Mouse (Mus musculus): ENCODE measurements around the gene Plekhs1.
A peak's percentile ranks its signal among the peaks of the same experiment; 100 is the strongest.
"Not testable (repeated sequence)": the region's sequence is repeated elsewhere in the genome, so short reads cannot be mapped to it uniquely, and the experiment has no call there.

Gene Plekhs1

GRCm38 (mm10) chr19:56459154-56460050, 2.0 kb upstream of the Plekhs1 start:
- DNase-seq = no peak

GRCm38 (mm10) chr19:56460241-56460640, 1.2 kb upstream of the Plekhs1 start:
- no peak for DNase-seq

- DNase-seq = no peak
Observed at GRCm38 (mm10) chr19:56462786-56463185, 1.3 kb downstream of the Plekhs1 start.

- no peak for DNase-seq
Observed at GRCm38 (mm10) chr19:56466486-56466885, 5.0 kb downstream of the Plekhs1 start.

- DNase-seq = no peak
Observed at GRCm38 (mm10) chr19:56470286-56471020, 9.0 kb downstream of the Plekhs1 start.

- no peak for DNase-seq
Observed at GRCm38 (mm10) chr19:56471934-56472333, 10.5 kb downstream of the Plekhs1 start.

GRCm38 (mm10) chr19:56474869-56475550, 13.6 kb downstream of the Plekhs1 start:
- DNase-seq = peak; percentile 75

- DNase-seq = no peak
Observed at GRCm38 (mm10) chr19:56476546-56476945, 15.1 kb downstream of the Plekhs1 start.

GRCm38 (mm10) chr19:56477253-56477652, 15.8 kb downstream of the Plekhs1 start:
- no peak for DNase-seq

- DNase-seq = no peak
Observed at GRCm38 (mm10) chr19:56477832-56478231, 16.4 kb downstream of the Plekhs1 start.

- DNase-seq = no peak
Observed at GRCm38 (mm10) chr19:56484630-56485375, 23.4 kb downstream of the Plekhs1 start.

- DNase-seq = peak; percentile 70
Observed at GRCm38 (mm10) chr19:56485376-56486271, 24.2 kb downstream of the Plekhs1 start.

GRCm38 (mm10) chr19:56486926-56487325, 25.5 kb downstream of the Plekhs1 start:
- DNase-seq = no peak

- no peak for DNase-seq
Observed at GRCm38 (mm10) chr19:56487339-56487738, 25.9 kb downstream of the Plekhs1 start.

GRCm38 (mm10) chr19:56489601-56490000, 28.2 kb downstream of the Plekhs1 start:
- no peak for DNase-seq

GRCm38 (mm10) chr19:56494157-56494556, 32.7 kb downstream of the Plekhs1 start:
- not testable (repeated sequence) for DNase-seq

- not testable (repeated sequence) for DNase-seq
Observed at GRCm38 (mm10) chr19:56503069-56503468, 41.6 kb downstream of the Plekhs1 start.

GRCm38 (mm10) chr19:56503525-56503924, 42.1 kb downstream of the Plekhs1 start:
- not testable (repeated sequence) for DNase-seq

GRCm38 (mm10) chr19:56511207-56511606, 49.8 kb downstream of the Plekhs1 start:
- DNase-seq = not testable (repeated sequence)

GRCm38 (mm10) chr19:56513527-56513926, 52.1 kb downstream of the Plekhs1 start:
- DNase-seq = not testable (repeated sequence)

GRCm38 (mm10) chr19:56519408-56519807, 58.0 kb downstream of the Plekhs1 start:
- DNase-seq = not testable (repeated sequence)
